Mouse (Mus musculus) kidney, postnatal 4 days (tissue): ENCODE data around the gene Myo15.
"Not testable (repeated sequence)": the region's sequence is repeated elsewhere in the genome, so short reads cannot be mapped to it uniquely, and the experiment has no call there.

Source experiments
- DNase-seq, 2 experiments: peaks; one replicate each; pipeline ENCODE4 v3.0.0; 2021; ENCODE audit warnings: mixed read lengths in 2 of 2

Gene Myo15

GRCm38 (mm10) chr11:60508950-60509349, 39.8 kb downstream of the Myo15 start:
- DNase-seq = peak in 1 of 2 experiments; percentile 38

GRCm38 (mm10) chr11:60509500-60509899, 40.4 kb downstream of the Myo15 start:
- DNase-seq = peak; percentile 32 to 46

GRCm38 (mm10) chr11:60511893-60512292, 42.8 kb downstream of the Myo15 start:
- no peak for DNase-seq

GRCm38 (mm10) chr11:60512520-60512919, 43.4 kb downstream of the Myo15 start:
- no peak for DNase-seq

- DNase-seq = no peak
These were observed 45.8 kb downstream of the Myo15 start for GRCm38 (mm10) chr11:60514941-60515340.

- no peak for DNase-seq
These were observed 49.2 kb downstream of the Myo15 start for GRCm38 (mm10) chr11:60518305-60518704.

GRCm38 (mm10) chr11:60522027-60522426, 52.9 kb downstream of the Myo15 start:
- no peak for DNase-seq

GRCm38 (mm10) chr11:60522661-60523365, 53.7 kb downstream of the Myo15 start:
- no peak for DNase-seq

- peak; percentile 22 to 42 for DNase-seq
These were observed 57.3 kb downstream of the Myo15 start for GRCm38 (mm10) chr11:60526461-60526860.

- no peak for DNase-seq
These were observed 66.5 kb downstream of the Myo15 start for GRCm38 (mm10) chr11:60535676-60536075.

GRCm38 (mm10) chr11:60536180-60536858, 67.2 kb downstream of the Myo15 start, which contains the start of gene Alkbh5:
Gene Alkbh5, plus strand, starts transcription at chr11:60536381.
- DNase-seq = no peak

- DNase-seq = peak; percentile 96 to 97
These were observed 67.8 kb downstream of the Myo15 start for GRCm38 (mm10) chr11:60536859-60537467.

- DNase-seq = peak; percentile 96 to 98
These were observed 68.6 kb downstream of the Myo15 start for GRCm38 (mm10) chr11:60537468-60538347.

- DNase-seq = peak; percentile 52 to 71
These were observed 69.5 kb downstream of the Myo15 start for GRCm38 (mm10) chr11:60538371-60539281.

GRCm38 (mm10) chr11:60539540-60539939, 70.4 kb downstream of the Myo15 start:
- no peak for DNase-seq

- peak; percentile 29 to 43 for DNase-seq
These were observed 71.0 kb downstream of the Myo15 start for GRCm38 (mm10) chr11:60540002-60540610.

- DNase-seq = no peak
These were observed 71.6 kb downstream of the Myo15 start for GRCm38 (mm10) chr11:60540761-60541160.

GRCm38 (mm10) chr11:60541831-60542230, 72.7 kb downstream of the Myo15 start:
- no peak for DNase-seq

- not testable (repeated sequence) for DNase-seq
These were observed 74.1 kb downstream of the Myo15 start for GRCm38 (mm10) chr11:60543211-60543610.

- DNase-seq = no peak
These were observed 76.3 kb downstream of the Myo15 start for GRCm38 (mm10) chr11:60545433-60545832.

GRCm38 (mm10) chr11:60548112-60548511, 79.0 kb downstream of the Myo15 start:
- no peak for DNase-seq
